Mouse (Mus musculus): Measurements from ENCODE around the gene Palm3.

Palm3 gene

DNA sequence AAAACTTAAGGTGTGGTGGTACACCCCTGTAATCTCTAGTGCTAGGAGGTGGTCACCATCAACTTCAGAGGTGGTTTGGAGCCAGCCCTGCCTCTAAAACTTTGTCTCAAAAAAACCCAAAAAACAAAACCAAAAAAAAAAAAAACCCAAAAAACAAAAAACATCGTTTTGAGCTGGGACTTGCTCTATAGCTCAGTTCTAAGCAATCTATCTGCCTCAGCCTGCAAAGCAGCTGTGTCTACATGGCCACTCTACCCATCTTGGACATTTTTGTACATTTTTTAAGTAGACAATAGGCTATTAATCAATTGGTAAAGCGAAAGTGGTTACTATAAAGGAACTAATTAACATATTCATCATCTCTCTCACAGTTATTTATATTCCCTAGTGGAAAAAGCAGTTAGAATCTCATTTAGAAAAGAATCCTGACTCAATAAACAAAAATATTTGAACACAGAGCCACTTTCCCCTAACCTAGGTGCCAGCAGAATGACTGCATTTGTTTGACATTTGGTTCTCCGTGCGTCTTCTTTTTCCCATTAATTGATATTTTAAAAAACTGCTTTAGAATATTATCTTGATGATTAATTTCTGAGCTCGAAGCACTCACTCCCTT is 44.3 kb downstream of the Palm3 start:
- DNase-seq (ENCODE audit: low read depth in 1 of 2, low spot score in 2 of 2): no peak

DNA sequence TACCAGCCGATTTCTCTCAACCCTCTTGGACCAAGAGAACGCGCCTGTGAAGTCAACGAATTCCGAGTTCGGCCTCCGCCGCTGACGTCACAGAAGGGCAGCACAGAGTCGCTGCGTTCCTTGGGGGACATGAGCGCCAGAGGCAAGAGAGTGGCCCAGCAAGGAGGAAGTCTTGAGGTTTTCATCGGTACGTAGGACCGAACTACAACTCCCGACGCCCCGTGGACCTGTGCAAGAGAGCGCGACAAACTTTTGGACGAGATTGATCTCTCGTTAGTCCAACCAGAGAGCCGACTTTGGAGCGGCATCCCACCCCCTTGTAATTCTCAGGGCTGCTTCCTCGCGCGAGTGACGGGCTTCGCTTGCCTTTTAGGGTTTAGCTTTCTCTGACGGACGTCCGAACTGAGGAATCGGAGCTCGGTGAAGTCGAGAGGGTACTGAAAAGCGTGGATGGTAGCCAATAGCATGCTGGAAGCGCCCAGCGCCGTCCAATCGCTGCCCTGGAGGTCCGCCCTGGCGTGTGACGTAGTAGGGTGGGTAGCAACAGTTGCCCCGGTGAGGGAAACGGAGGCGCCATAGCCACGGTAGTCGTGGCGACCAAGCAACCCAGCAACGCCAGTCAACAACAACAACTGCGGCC is 45.1 kb downstream of the Palm3 start, which contains the start of gene Rfx1:
Rfx1 (plus strand) TSS at position 544 of the 640 bp plus-strand sequence.
- peak; percentile 97 to 99 for DNase-seq (ENCODE audit: low read depth in 1 of 2, low spot score in 2 of 2)

DNA sequence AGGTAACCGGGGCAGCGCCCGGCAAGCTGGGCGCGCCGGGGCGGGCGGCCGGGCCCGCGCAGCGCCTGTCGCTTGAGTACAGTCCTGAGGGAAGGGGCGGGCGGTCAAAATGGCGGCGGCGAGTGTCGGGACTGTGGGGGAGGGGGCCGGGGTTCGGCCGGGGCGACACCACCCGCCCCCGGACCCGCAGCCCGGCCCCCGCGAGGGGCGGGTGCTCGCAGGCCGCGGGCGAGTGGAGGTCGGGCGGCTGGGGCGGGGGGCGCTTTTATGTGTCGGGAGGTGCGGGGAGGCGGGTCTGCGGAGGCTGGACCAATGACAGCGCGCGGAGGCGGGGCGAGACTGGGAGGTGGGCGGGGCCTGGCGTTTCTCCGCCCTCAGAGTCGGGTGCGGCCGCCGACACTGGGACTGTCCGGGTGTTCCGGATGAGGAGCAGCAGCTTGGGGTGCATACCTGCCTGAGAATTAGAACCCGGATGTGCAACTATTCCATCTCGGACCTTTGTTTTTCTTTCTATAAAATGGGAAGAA is 45.8 kb downstream of the Palm3 start:
- DNase-seq (ENCODE audit: low read depth in 1 of 2, low spot score in 2 of 2): peak; percentile 84 to 93

DNA sequence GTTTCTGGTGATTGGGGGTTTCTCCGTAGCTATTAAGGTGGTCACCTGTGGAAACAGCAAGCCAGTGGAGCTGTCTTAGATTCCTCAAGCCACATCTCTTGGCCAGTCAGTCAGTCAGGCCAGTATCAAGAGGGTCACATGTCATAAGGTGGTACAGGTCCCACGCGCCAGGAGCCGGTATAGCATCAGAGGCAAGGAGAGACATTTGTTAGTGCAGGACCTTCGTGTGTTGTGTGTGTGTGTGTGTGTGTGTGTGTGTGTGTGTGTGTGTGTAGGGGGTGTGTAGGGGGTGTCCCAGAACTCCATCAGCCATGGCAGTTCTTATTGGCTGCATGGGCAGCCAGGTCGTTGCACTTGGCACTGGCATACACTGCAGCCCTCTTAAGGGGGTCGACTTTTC is 46.6 kb downstream of the Palm3 start:
- no peak for DNase-seq (ENCODE audit: low read depth in 1 of 2, low spot score in 2 of 2)

DNA sequence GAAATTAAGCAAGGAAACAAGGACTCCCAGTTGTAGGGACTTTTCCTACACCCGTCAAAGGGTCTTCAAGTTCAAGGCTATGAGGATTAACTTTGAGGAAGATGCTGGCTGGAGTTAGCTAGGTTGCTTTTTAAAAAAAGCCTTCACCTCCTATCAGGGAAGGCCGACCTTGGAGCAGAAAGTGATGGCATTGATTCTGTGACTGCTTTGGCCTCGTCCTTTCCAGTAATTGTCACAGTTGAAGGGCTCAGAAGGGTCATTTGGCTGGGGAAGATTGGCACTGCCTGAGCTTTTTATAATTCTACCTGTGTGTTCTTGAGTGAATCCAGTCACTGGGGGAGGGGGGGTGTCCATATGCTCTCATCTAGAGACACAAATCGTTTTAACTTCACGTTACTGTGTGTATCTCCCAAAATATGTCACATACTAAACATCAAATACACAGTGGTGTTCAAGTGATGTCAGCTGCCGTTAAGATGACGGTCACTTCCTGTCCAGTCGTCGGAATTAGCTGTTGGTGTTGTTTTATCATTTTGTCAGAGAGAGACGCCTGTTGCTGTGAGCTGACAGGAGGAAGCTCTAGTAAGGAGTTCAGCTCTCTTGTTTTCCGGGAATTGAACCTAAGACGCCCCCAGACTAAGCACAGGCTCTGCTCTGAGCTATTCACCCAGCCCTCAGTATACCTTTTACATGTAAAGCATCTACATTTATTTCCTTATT is 47.2 kb downstream of the Palm3 start:
- no peak for DNase-seq (ENCODE audit: low read depth in 1 of 2, low spot score in 2 of 2)

DNA sequence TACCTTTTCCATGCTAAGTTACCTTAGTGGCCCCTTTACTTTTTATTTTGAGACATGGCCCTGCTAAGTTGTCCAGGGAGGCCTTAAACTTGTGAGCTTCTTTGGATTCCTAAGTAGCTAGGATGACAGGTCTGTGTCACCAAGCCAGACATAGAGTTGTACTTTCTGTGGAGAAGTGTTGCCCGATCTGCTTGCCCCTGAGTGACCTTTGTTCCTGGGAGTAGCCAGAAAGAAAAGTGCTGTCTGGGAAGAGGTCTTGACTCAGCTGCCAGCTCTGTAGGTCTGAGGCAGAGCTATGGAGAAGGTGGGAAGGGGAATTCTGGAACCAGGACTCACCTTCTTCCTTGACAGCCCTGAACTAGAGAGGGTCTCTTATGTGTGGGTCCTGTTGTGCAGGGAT is 47.9 kb downstream of the Palm3 start:
- no peak for DNase-seq (ENCODE audit: low read depth in 1 of 2, low spot score in 2 of 2)

DNA sequence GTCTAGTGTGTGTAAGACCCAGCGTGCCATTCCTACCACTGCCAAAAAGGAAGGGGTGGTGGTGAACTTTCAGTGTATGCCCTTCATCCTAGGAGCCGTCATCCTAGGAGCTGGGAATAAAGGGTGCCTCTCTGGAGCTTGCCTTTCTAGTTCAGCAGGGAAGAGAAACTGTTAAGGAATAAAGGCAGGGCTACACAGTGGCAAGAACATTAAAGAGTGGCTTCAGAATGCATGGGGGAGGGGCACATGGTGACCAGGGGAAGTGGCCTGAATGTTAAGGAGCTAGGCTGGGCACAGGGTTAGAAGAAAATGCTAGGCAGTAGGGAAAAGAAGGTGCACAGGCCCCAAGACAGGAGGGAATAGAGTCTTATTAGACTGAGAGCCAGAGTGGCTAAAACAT is 48.5 kb downstream of the Palm3 start:
- DNase-seq (ENCODE audit: low read depth in 1 of 2, low spot score in 2 of 2): no peak

DNA sequence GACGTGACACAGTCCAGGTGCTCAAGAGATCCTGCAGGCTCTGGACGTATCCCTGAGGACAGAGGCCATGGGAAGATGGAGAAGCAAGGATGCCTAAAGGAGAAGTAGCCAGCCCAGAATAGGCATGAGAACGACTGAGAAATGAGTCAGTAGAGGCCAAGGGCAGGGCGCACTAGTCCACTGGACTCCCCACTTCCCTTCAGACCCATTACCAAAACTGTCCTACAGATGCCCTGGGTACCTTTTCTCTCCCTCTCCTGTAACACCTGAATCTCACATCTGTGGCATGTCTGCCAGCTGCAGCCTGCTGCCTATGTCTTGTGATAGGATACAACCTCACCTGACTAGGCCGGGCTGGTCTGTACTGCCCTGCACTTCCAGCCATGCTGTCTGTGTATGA is 49.0 kb downstream of the Palm3 start:
- peak in 1 of 2 experiments; percentile 30 for DNase-seq (ENCODE audit: low read depth in 1 of 2, low spot score in 2 of 2)

DNA sequence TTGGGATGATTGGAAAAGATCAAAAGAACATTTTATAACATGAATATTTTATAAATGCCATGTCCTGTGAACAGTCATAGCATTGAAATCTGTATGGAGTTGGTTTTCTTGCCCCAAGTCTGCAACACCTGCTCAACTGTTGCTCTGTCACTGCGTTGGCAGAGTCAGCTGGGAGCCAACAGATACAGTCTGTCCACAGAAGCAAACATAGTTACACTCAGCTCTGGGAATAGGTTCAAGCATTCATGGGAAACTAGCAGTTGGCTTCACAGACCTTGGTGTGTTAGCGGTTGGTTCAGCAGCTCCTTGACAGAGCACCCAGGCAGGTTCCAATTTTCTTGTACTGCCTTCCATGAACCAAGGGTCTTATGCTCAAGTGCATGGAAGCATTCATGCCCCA is 49.4 kb downstream of the Palm3 start:
- no peak for DNase-seq (ENCODE audit: low read depth in 1 of 2, low spot score in 2 of 2)

DNA sequence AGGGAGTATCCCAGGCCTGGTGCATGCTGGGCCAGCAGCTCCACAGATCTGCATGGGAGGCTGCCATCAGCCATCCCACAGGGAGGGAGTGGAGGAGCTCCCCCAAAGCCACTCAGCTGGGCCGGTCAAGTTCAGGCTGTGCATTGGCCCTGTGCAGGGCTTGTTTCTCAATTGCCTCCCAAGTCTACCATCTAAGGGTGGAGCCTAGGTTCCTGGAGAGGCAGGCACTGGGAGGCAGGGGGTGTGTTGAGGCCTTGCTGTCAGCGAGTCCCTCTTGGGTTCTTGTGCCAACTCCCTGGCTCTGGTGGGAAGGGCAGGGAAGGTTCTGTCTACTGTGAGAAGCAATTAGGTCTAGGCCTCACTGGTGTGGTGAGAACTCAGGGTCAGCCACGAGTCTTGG is 50.6 kb downstream of the Palm3 start:
- no peak for DNase-seq (ENCODE audit: low read depth in 1 of 2, low spot score in 2 of 2)

DNA sequence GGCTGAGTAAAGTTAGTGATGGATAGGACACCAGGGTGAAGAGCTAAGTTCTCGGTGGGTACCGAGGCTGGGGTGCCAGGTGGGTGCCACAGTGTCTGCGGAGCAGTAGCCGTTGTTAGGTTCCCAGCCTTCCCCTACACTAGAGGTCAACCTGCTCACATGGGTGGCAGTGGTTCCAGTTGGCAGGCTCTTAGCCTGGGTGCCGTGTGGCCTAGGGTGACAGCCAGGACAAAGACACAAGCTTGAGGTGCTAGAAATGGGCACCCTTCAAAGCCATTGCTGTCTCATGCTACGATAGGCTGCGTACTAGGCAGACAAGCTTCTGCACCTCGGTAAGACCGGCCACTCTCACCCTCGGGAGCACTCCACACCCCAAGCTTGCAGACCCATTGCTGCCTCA is 51.0 kb downstream of the Palm3 start:
- no peak for DNase-seq (ENCODE audit: low read depth in 1 of 2, low spot score in 2 of 2)

DNA sequence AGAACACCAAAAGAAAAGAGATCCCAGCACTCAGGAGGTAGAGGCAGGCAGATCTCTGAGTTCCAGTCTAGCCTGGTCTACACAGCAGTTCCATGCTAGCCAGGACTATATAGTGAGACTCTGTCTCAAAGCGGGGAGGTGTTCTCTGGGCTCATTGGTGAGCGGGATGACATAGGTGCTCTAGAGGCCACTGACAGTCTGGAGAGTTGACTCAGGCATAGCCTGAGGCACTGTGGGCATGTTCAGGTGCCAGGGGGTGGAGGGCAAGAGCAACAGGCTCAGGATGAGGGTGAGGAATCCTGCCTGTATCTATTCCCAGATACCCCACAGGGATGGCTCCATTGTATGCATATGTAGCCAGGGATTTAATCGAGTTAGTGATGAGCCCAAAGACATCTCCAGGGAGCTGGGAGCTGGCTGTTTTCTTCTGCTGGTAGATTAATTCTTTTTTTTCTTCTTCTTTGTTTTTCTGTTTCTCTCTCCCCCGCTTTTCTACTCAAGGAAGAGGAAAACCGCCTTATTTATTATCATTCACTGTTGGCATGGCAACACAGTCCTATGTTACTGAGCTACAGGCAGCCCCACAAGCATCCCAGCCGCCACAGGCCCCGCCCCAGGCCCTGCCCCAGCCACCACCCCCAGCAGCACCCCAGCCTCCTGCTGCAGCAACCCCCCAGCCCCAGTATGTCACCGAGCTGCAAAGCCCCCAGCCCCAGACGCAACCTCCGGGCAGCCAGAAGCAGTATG is 52.1 kb downstream of the Palm3 start:
- DNase-seq (ENCODE audit: low read depth in 1 of 2, low spot score in 2 of 2): no peak

DNA sequence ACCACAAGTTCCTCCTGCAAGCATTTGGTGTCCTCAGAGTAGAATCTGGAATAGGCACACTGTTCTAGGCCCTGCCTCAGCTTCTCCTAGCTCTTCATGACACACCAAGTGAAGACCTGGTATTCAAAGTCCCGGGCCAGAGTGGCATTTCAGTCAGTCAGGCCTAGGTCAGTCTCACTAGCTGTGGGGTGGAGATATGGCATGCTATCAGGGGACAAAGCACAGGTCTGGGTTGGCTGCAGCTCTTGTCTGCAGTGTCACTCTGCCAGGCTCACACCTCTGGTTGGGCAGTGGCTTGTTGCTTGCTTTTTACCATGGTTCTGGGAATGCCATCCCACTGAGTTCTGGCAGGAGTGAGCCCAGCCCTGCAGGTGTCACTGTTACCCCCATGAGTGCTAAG is 55.1 kb downstream of the Palm3 start:
- no peak for DNase-seq (ENCODE audit: low read depth in 1 of 2, low spot score in 2 of 2)

DNA sequence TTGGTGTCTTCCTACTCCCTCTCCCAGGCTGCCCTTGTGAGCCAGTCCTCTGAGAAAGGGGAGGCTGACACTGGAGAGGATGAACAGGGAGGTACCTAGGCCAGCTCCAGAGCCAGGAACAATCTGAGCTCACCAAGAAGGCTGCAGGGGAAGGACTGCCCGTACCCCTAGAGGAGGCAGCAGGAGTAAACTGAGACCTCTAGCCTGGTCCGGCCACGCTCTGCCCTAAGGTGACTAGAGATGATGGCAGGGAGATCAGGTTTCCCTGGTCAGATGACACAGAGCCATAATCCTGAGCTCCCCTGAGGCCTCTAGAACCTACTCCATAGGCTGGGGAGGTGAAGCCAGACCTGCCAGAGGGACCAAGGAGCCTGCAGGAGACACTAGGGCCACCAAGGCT is 55.6 kb downstream of the Palm3 start:
- no peak for DNase-seq (ENCODE audit: low read depth in 1 of 2, low spot score in 2 of 2)

DNA sequence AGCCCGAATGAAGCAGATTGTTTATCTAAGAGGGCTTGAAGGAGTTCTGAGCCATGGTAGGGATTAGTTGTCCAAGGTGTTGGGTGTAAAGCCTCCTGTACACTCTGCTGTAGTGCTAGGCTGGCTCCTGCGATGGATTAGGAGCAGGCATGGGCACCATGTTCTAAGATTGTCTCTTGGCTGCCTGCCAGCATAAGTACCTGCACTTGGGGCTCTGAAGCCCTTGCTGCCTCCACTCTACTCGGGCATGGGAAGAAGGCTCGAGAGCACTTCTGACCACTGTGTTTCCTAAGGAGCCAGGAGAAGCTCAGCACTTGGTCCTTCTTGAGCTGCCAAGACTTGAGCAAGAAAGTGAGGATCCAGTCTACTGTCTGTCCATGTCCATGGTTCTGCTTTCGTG is 57.9 kb downstream of the Palm3 start:
- DNase-seq (ENCODE audit: low read depth in 1 of 2, low spot score in 2 of 2): no peak

All from monocyte, adult 2 months (primary cell).